Mouse (Mus musculus): Measurements from ENCODE around the gene Igsf9. TPM values are rescaled to one million over a fixed set of nuclear protein-coding genes. Genes with fewer than 3 reads are reported as not detected.

Igsf9 gene
- total RNA-seq, 2 experiments from 2014 or later = 13.9 to 15.5 TPM

DNA sequence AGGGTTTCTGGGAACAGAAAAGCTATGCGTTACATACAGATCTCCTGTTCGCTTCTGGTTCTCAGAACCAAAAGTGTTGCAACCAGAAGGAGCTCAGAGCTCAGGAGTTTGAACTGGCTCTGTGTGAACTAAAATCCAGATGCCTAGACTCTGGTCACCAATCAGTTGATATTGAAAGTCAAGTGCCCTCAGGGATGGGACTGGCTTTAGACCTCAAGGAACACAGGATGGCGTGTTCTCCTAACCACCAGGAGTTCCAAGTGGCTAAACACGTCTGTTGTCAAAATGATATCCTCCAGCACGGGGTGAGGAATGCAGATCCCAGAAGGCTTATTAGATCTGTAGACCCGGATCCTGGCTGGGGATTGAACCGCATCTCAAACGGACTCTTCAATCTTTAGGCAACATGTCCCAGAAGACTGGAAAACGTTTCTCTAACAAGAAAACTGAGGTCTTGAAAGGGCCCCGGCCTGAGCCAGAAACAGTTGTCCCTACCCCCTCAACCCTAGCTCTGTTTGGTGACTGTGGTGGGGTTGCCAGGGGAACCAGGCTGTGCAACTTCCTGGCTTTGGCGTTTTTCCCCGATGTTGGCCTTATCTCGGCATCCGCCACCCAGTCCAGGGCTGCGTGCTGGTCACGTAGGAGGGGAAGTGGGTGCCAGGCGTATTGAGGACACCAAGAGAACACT lies 32.1 kb downstream of the Igsf9 start:
- no peak for DNase-seq (ENCODE audit: low spot score in 2 of 2)

DNA sequence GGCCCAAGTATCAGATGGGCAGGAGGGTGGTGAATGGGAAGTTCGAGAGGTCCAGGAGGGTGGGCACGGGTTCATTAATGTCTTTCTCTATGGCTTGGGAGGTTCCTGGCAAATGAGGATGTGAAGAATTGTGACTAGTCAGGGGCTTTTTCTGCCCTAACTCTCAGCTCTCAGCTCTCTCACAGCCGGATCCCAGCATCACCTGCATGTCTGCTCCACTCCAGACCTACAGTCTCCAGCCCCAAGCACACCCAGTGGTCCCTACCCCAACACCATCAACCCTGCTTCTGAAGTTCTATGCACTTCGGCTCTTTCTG lies 32.6 kb downstream of the Igsf9 start:
- no peak for DNase-seq (ENCODE audit: low spot score in 2 of 2)

DNA sequence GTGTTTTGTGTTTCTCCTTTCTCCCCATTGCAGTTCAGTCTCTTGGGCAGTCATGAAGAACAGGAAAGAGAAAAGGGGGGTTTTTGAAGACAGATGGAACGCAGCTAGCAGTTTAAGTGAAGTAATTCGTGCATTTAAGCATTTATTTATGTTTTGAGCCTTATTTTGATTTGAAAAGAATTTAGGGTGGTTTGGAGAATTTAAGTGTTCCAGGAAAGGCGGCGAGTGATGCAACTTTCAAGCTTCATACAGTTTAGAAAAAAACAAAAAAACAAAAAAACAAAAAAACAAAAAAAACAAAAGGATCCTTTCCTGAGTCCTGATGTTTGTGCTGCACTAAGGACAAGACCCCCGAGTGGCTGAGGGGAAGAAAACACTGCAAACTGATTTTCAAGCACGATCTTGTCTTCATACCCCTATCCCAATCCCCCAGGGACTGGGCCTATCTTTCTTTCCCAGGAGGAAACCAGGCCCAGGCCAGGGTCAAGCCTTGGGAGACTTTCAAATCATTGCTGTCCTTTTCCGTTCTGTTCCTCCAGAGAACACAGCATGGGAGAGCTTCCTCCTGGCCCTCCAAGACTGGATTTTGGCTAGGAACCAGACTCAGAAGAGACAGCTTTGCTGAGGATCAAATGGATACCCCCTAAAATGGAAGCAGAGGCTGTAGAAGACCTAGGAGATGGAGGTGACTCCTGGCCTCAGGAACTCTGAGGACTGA lies 33.1 kb downstream of the Igsf9 start:
- DNase-seq (ENCODE audit: low spot score in 2 of 2) = no peak

DNA sequence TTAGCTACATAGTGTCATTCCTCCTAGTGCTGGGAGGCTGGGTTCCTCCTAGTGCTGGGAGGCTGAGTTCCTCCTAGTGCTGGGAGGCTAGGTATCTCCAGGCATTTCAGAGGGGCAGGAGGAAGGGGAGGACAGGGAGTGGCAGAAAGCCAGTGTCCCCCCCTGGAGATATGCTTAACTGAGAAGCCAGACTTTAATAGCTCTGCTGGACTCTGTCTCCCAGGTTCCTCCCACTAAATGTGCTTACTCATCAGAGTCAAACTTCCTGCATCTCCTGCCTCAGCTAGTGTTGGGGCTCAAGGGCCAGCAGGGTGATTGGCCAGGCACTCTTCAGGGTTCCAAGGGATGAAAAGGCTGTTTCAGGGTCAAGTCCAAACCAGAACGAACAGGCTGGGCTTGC lies 33.8 kb downstream of the Igsf9 start:
- no peak for DNase-seq (ENCODE audit: low spot score in 2 of 2)

DNA sequence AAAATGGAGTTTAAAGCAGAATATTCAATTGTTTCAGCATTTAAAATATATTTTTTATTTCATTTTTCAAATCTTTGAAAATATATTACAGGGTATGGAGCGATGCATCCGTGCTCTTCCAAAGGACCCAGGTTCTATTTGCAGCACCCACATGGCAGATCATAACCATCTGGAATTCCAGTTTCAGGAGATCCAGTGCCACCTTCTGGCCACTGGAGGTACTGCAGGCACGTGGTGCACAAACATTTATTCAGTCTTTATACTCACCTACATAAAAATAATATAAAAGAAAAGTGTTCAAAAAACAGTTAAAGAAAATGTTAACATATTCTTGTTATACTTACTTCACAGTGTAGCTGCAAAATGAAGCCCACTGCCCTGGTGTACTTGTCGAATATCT lies 36.4 kb downstream of the Igsf9 start:
- no peak for DNase-seq (ENCODE audit: low spot score in 2 of 2)

DNA sequence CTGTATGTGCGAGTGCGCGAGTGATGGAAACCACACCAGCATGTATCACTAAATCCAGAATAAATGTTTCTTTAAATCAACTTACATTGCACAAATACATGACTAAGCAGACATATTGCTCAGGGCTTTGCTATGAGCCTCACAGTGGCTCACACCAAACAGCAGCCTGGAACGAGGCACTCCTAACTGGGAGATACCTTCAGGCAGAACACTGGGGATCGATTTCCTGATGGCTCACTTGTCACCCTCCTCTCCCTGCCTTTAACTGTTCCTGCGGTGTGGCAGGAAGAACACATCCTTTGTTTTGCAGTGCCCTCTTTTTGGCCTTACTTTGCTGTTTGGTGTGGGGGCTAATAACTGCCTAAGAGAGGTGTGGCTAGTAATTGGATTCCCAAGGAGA lies 38.1 kb downstream of the Igsf9 start:
- DNase-seq (ENCODE audit: low spot score in 2 of 2) = no peak

DNA sequence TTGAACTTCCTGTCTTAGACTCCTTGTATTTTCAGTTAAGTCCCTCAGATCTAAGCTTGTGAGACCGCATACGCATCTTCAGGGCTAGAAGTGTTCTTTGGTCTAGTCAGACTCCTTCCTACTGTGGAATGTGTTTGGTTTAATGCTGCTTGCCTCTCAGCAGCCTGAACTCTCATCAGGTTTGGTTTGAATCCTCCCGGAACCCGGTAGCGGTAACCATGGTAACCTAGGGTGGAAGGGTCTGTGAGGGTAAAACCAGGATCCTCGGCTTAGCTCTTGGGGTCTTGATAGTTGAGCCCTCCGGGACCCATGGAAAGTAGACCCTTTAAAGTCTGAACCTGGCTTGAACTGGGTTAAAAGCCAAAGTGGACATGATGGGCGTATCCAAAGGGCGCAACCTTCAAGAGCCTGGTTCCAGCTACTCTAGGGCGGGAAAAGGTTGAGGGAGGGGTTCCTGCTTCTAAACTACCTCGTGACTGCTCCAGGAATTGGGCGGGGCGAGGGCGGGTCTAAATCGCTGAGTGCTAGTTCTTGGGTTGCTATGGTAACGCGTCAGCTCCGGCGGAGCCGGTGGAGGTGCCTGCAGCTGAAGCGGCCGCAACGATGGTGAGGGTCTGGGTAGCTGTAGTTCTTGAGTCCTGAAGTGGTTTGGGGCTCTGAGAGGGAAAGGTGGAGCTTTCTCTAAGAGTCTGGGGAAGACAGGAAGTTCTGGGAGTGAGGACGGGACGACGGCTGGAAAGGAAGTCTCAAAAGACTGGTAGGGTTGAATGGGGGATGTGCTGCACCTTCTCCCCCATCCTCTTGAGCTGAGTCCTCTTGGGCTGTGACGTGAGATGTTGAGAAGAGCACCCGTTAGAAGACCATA lies 39.2 kb downstream of the Igsf9 start, which contains the start of gene Cfap45:
Gene Cfap45, plus strand, starts transcription at position 226 of the 865 bp plus-strand sequence.
- peak; percentile 61 to 75 for DNase-seq (ENCODE audit: low spot score in 2 of 2)

DNA sequence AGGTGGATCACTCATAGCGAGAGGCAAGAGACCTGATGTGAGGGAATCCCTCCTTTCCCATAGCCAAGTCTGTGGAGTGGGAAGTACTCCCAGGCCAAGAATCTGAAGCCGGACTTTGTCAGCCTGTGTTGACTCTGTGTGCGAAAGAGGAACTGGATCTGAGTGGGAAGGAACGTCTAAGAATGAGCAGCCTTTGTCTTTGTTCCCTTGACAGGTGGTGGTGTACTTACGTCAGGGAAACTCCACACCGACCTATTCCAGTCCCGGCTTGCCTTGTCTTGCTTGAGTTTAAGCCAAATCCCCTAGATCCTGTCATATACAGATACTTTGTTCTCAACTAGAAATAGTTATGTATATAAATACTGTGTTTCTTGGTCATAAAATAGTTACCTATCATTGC lies 40.9 kb downstream of the Igsf9 start:
- no peak for DNase-seq (ENCODE audit: low spot score in 2 of 2)

DNA sequence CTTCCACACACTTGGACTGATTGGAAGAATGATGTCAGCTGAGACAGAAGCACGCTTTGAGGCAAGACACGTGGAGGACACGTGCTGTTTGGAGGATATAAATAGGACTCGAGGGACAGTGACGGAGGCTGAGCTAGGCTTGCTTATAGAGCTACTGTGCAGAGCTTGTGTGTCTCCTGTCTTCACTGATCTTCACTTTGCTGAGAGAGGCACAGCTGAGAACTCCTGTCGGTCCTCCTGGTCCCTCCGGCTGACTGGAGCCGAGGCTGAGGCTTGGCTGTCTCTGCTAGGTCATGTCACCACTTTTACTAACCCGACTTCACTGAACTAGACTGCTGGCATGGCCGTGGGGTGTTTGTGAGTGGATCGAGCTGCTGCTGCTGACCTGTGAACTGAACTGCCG lies 42.1 kb downstream of the Igsf9 start:
- DNase-seq (ENCODE audit: low spot score in 2 of 2) = no peak

DNA sequence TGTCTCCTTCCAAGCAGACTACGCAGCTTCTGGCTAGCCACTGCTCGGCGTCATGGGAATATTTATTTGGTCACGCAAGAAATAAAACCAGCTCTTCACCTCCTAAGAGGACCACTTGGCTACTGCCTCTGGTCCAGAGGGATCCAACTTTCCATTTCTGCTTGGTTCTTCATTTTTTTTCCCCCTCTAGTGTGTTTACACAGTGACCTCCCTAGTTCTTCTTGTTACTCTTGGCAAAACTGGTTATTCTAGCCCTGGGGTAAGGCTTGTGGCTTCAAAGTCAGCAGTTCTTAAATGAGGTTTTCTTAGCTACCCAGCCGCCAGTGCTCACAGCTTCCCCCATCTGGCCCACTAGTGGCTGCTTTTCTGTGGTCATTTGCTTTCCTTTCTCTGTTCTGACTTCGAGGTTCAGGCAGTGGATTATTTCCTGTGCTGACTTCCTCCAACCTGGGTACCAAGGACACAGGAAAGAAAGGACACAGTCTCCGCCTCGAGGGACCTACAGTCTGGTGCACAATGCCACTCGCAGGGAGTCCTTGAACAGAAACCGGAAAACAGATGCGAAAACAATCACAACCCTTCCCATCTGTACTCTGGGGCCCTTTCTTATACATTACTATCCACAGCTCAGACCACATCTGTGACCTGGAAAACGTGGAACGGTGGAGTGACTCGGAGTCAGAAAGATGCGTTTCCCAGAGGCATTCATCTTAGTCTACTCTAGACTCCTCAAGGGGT lies 43.6 kb downstream of the Igsf9 start:
- no peak for DNase-seq (ENCODE audit: low spot score in 2 of 2)

DNA sequence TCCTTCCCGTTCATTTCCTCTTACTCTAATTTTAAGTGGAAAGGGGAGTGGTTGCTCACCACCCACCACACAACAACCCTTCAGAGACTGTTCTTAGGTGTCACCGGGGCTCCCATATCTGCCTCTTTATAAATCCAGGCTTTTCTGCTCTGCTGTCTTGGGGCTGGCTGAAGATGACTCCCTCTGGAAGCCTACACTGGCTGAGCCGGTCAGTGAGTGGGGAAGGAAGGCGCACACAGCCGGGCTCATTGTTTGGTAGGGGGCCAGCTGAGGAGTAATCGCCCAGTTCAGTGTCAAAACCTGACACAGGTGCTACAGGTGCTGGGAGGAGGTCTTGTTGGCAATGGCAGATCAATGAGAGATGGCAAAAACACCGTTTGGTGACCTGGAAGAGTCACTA lies 44.4 kb downstream of the Igsf9 start:
- DNase-seq (ENCODE audit: low spot score in 2 of 2) = no peak

DNA sequence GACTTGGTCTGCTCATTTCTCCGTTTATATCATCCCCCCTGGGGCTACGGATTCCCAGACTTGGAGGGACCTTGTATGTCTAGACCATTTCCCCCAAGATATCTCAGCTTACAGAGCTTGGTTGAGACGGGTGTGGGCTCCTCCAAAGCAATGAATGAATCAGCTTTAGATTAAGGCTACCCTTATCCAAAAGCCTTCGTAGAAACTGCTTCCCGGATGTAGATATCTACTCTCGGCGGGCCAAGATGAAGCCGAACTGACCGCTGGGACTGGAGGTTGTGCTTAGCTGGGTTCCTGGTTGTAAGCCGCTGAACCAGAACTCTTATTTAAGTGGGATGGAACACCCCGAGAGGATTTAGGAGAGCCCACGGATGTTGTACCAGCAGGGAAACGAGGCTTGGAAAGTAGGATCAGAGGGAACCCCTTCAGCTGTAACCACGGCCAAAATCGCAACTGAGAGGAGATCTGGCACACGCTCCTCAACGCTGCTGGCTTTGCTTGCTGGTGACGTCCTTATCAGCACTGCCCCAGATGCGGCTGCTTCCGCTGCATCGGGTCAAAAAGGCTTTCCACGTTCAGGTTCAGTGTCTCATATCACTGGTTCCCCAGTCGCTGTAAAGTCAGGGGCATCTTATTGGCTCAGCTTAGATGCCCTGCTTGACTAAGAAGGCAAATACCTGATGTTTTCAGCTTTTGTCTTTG lies 44.9 kb downstream of the Igsf9 start:
- DNase-seq (ENCODE audit: low spot score in 2 of 2) = no peak

DNA sequence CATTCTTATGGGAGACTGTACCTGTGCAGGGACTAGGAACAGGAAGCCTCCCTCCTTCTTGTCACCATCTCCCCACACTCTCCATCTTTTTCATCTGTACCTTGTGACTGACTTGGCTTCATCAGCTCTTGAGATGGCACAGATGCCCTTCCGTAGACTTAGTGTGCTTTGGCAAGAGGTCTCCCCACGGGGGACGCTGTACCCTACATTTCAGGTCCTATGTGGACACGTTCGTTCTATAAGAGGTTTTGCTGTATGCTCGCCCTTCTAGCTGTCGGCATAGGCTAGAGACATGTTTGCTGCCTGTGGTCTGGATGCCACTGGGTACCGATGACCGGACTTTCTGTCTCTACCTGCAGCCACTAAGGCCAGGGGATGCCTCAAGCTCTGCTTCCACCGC lies 45.8 kb downstream of the Igsf9 start:
- DNase-seq (ENCODE audit: low spot score in 2 of 2) = no peak

DNA sequence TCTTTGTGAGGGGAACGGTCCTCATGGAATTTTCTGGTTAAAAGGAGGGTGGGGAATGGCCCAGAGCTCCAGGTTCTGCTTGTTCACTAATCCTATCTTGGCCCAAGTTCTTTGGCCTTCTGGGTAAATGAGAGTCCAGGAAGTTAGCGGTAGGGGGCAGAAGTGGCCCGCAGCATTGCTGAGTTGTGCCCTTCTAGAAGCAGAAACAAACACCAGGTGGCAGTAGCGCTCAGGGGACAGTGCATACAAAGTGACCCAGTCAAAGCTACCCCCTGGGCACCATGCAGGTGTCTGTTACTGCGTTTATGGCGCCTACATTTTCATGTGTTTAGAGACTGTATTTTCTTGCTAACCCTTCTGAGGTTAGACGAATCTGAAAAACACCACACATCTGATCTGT lies 47.1 kb downstream of the Igsf9 start:
- peak; percentile 93 for DNase-seq (ENCODE audit: low spot score in 2 of 2)

DNA sequence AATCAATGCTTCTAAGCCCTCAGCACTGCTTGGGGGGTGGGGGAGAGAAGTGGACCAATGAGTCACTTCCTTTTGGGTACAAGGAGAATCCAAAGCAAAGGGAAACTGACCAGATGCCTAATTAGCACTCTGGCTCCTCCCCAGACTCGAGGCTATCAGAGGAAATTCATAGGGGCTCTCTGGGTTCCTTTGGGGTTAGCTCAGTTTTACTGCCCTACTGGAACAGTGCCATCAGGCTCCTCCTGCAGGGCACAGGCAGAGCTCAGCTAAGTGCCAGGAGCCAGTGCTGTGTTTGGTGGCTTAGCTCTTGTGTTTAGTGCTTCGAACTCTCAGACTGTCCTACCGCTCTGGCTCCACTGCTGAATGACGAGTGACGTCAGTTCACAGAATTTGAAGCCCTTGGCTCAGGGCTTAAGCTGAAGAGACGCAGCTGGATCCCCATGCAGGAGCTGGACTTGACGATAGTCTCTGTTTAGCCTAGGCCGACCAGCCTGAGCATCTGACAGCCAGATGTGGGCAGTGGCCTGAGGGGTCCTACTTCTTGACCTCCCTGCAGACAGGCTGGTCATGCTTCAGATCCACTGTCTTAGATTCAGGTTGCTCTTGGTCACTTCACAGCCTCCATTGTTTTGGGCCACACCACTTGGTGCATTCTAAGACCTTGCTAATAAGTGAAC lies 49.1 kb downstream of the Igsf9 start:
- DNase-seq (ENCODE audit: low spot score in 2 of 2) = no peak

DNA sequence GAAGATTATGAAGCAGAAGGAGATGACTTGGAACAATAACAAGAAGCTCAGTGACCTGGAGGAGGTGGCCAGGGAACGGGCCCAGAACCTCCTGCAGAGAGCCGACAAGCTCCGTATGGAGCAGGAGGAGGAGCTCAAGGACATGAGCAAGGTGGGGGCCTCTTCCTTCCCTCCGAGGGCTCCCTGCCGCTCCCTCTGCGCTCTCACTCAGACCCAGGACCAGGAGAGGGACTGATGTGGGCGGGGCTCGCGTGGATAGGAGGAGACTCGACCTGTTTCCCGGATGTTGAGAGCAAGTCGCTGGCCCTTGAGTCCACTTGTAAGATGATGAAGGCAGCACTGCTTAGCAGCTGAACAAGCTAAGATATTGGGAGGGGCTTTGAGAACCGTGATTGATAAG lies 51.0 kb downstream of the Igsf9 start:
- no peak for DNase-seq (ENCODE audit: low spot score in 2 of 2)

DNA sequence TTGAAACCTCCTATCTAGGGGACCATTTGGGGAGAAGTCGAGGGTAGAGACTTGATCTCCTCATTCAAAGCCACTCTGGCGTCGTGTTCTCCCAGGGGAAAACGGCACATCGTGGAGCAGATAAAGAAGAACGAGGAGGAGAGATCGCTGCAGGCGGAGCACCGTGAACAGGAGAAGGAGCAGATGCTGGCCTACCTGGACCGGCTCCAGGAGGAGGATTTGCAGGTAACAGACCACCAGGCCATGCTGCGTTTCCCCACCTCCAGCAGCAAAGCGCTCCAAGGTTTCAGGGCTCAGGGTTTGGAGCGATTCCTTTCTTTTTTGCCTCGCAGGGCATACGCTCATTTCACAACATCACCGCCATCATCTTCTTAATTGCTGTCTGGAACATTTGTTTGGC lies 53.5 kb downstream of the Igsf9 start:
- DNase-seq (ENCODE audit: low spot score in 2 of 2) = no peak

DNA sequence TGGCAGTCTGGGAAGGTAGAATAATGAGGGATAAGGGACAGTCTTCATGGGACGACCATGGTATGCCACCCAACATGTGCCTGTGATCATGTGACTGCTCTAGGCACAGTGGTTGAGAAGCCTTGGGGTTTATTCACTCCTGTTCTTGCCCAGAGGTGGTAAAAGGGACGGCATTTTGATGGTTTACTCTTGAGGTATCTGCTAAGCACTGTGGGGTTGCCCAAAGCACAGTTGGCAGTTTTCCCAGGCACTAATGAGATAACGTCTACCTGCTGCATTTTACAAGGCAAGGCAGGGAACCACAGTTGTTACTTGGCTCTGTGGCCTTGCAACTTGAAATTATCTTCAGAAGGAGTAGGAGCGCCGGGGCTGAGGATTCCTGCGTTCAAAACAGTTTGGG lies 58.2 kb downstream of the Igsf9 start:
- no peak for DNase-seq (ENCODE audit: low spot score in 2 of 2)

DNA sequence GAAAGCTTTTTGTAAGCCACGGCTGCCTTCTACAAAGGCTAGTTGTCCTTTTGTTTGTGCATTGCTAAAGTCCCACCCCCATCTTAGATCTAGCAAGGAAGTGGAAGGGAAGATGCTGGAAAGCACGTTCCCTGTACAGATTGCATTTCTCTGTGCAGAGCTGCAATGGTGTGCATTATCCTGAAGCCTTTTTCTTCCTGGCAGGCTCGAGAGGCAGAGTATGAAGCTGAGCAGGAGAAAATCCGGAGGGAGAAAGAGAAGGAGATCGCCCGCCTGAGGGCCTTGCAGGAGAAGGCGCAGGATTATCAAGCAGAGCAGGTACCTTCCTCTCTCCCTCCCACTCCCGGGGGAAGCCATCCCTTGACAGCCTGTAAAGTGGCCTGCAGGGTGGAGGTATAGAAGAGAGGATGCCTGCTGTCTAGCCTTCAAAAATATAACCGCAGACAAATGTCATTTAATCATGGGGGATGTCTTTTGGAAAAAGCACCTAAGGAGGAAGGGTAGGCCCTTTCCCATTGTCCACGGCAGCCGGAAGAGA lies 58.8 kb downstream of the Igsf9 start:
- no peak for DNase-seq (ENCODE audit: low spot score in 2 of 2)

DNA sequence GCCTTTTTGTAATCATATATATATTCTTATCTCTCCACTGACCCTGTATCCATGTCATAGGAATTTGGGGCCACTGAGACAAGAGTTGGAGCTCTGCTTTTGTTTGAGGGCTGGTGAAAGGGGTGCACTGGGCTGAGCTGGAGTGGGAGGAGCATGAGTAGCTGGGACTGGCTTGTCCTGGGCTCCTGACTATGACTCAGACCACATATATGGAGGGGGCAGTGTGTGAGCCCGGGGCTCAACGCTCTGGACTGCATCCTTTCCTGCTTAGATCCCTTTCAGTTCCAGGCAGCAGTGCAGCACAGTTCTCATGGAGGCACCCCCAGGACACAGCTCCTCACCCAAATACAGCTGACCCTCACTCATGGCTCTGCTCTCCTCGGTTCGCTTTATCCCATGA lies 64.5 kb downstream of the Igsf9 start:
- DNase-seq (ENCODE audit: low spot score in 2 of 2) = no peak

All from layer of hippocampus, postnatal 10 days (tissue).